Mouse (Mus musculus) lung, embryonic 16.5 days (tissue): ENCODE results near the gene Gm4969. TPM values are rescaled to one million over a fixed set of nuclear protein-coding genes. Genes with fewer than 3 reads are reported as not detected.

Experiments
- ATAC-seq: fragments of 200-750 bp; cut with Nextera tagmentation; 2 replicates; pipeline ENCODE4 v1.8.0; 2017; ENCODE audit warnings: low read depth, mild to moderate bottlenecking, moderate library complexity
- H3K27ac ChIP-seq: fragments of 300-500 bp; sonication (generic); 2 replicates; pipeline ENCODE4 v1.5.1; 2014; ENCODE audit warnings: mild to moderate bottlenecking, control low read depth, low read length
- H3K27me3 ChIP-seq: fragments of 300-500 bp; sonication (generic); 2 replicates; pipeline ENCODE4 v1.6.1; 2014; ENCODE audit warnings: low read depth, low read length, mixed read lengths; ENCODE audit not compliant: control insufficient read depth, insufficient read depth
- H3K36me3 ChIP-seq: fragments of 300-500 bp; sonication (generic); 2 replicates; pipeline ENCODE4 v1.6.1; 2014; ENCODE audit warnings: low read length; ENCODE audit not compliant: control insufficient read depth, insufficient read depth
- H3K4me1 ChIP-seq: fragments of 300-500 bp; sonication (generic); replicated peaks from 2 replicates; pipeline ENCODE4 v1.6.1; 2014; ENCODE audit warnings: low read length, mixed read lengths; ENCODE audit not compliant: control insufficient read depth, insufficient read depth
- H3K4me2 ChIP-seq: fragments of 300-500 bp; sonication (generic); 2 replicates; pipeline ENCODE4 v1.6.1; 2014; ENCODE audit warnings: low read depth, low read length, control low read depth
- H3K4me3 ChIP-seq: fragments of 300-500 bp; sonication (generic); 2 replicates; pipeline ENCODE4 v1.5.1; 2014; ENCODE audit warnings: mild to moderate bottlenecking, low read length, control low read depth
- H3K9ac ChIP-seq: fragments of 300-500 bp; sonication (generic); 2 replicates; pipeline ENCODE4 v1.6.1; 2014; ENCODE audit warnings: low read length, control low read depth
- H3K9me3 ChIP-seq: fragments of 300-500 bp; sonication (generic); 2 replicates; pipeline ENCODE4 v1.6.1; 2016; ENCODE audit warnings: low read length; ENCODE audit not compliant: control insufficient read depth
- WGBS: fragments of 180-500 bp; shearing (Covaris S2); extraction: QIAGEN DNeasy Blood & Tissue Kit; methylation state at CpG from one replicate; pipeline ENCODE4 v1.1.7; 2014; 5-methylcytosine and 5-hydroxymethylcytosine counted together
- polyA plus RNA-seq: library from polyadenylated mRNA; unstranded; fragments of >200 nt; fragmentation: Nextera tagmentation; extraction: Ambion mirVana; gene quantifications from 2 replicates; pipeline ENCODE4 v1.2.1, GENCODE M21; 2015

Gm4969 gene
- polyA plus RNA-seq: 1.9 and 2.2 TPM in 2 replicates

DNA sequence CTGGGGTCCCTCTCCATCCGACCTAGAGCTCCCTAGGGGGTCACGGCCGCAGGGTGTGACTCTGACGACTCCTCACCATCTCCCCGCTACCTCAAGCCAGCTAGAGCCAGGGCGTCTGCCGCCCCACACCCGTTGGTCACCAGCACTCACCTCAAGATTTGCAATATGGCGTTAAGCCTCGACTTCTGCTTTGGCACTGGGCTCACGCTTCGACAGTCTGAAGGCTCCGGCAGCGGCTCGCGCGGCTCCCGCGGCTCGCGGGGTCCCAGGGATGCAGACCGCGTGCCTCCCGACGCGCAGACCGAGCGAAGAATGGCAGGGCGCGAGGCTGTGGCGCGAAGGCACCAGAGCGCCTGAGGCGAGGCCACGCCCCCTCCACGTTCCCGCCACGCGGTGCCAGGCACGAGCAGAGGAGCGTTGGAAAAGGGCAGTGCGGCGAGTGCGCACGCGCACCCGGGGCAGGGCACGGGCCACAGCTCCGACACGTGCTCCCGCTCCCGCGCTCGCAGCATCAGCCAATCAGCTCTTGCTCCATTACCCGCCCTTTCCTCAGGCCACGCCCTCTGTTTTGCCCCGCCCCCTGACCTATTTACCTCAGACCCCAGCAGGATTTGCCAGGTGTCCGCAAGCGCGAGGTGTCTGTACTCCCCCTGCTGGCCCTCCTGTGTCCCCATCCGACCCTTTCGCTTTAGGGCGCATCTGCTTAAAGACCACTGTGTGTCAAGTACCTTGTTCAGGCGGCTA lies at the start of gene Gm4969:
Gene Gm4969, minus strand, starts transcription at position 341 of the 744 bp plus-strand sequence.
- Histone ChIP-seq H3K9me3 (peaks cover 11% of the 10 kb centered on the region), H3K4me1 (peaks cover 14% of the 10 kb centered on the region), H3K36me3 (no peaks in the 10 kb centered on the region), H3K9ac (no peak within 1 kb of the TSS), H3K4me2 (peak within 1 kb of the TSS; percentile 84), H3K27ac (no peak within 1 kb of the TSS), H3K4me3 (peak within 1 kb of the TSS; percentile 33), H3K27me3 (no peaks in the 10 kb centered on the region)
- peak; percentile 24; the same call in 1 of the 2 replicates for ATAC-seq
- 20% methylated on average over 63 of the region's 64 CpGs for WGBS

DNA sequence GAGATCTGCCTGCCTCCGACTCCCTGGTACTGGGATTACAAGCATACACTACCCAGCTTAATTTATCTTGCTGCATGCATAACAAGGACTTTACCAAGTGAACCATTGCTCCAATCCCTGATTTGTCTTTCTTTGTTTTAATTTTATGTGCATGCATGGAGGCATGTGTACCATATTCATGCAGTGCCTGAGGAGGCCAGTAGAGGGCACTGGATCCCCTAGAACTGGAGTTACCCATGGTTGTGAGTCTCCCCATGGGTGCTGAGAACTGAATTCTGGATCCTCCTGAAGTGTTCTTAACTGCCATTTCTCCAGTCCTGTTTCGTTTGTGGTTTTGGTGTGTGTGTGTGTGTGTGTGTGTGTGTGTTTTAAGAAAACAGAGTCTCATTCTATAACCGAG lies 48.8 kb upstream of the Gm4969 start:
- H3K4me1 ChIP-seq: peaks cover 32% of the 10 kb centered on the region

DNA sequence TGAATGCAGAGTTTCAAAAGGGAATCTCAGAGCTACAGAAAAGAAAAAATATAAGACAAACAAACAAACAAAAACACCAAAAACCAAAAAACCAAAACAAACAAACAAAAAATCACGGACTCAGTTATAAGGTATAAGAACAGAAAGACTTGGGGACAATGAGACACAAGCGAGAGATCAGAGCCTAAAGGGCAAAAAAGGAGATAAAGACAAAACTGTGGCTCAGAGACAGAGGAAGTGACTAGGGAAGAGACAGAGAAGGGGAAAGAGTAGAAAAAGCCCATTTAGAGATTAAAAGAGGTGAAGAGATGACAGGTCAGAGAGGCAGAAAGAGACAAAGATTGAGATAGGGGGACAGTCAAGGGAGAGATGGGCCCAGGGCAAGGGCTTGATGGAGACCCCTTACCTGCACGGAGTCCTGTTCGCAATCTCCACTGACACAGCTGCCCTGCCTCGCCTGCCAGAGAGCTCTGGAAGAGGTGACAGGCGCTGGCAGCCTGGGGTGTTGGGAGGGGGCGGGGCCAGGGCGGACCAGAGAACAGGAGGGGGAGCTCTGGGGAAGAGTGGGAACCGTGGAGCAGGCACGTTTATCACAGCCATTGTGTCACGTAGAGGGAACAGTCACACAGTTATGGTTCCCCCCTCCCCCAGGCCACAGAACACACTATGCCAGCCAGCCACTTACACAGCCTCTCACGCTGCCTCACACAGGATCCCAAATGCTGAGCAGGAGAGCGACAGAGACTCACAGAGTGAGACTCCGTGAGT lies 47.7 kb upstream of the Gm4969 start, which contains the start of gene Gipr:
Gene Gipr, minus strand, starts transcription at position 472 of the 768 bp plus-strand sequence.
- peak within 1 kb of the TSS; percentile 47; the same call in 1 of the 2 replicates for H3K27ac ChIP-seq
- 0 out of 2 replicates have a peak, but pooled peaks cover 4% of the 10 kb centered on the region for H3K9me3 ChIP-seq
- no peaks in the 10 kb centered on the region for H3K36me3 ChIP-seq
- peaks cover 32% of the 10 kb centered on the region for H3K4me1 ChIP-seq
- peak within 1 kb of the TSS; percentile 39; the same call in 1 of the 2 replicates for H3K9ac ChIP-seq
- peaks cover 6% of the 10 kb centered on the region; the same call in 1 of the 2 replicates for H3K27me3 ChIP-seq
- WGBS: 8% methylated on average over 14 of the region's 14 CpGs
- peak within 1 kb of the TSS; percentile 19 for H3K4me3 ChIP-seq
- peak; percentile 47 for ATAC-seq
- peak within 1 kb of the TSS; percentile 43 for H3K4me2 ChIP-seq

More for the DNA sequence above, 48.8 kb upstream of the Gm4969 start:
- Histone ChIP-seq H3K36me3 (no peaks in the 10 kb centered on the region), H3K4me3 (no peak overlapping the region), H3K27ac (no peak overlapping the region), H3K9me3 (0 out of 2 replicates have a peak, but pooled peaks cover 4% of the 10 kb centered on the region), H3K27me3 (peaks cover 6% of the 10 kb centered on the region; the same call in 1 of the 2 replicates), H3K9ac (no peak overlapping the region), H3K4me2 (no peak overlapping the region)
- 83% methylated on average over 3 of the region's 3 CpGs for WGBS
- no peak for ATAC-seq

DNA sequence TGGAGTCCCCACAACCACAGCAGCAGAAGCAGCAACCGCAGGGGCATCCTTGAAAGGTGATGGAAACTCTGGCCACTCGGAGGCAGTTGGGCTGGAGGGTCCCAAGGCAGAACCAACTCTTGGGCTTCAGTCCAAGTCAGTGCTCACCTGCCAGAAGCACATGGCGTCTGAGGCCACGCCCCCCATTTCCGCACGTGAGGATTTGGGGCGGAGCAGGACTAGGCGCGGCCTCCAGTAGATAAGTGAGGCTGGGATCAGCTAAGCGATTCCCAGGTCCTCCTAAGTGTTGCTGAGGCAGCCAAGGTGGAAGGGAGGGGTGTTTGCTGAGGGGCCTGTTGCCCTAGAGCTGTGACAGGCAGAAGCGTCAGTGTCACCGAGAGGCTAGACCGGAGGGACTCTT lies 46.8 kb upstream of the Gm4969 start:
- peak; percentile 21 for ATAC-seq
- H3K36me3 ChIP-seq: no peaks in the 10 kb centered on the region
- peaks cover 28% of the 10 kb centered on the region for H3K4me1 ChIP-seq
- H3K9me3 ChIP-seq: 0 out of 2 replicates have a peak, but pooled peaks cover 4% of the 10 kb centered on the region
- H3K9ac ChIP-seq: no peak overlapping the region
- H3K4me2 ChIP-seq: peak overlapping the region; percentile 43
- peak overlapping the region; percentile 18; the same call in 1 of the 2 replicates for H3K4me3 ChIP-seq
- WGBS: under 1% methylated on average over 13 of the region's 13 CpGs
- peaks cover 6% of the 10 kb centered on the region; the same call in 1 of the 2 replicates for H3K27me3 ChIP-seq
- no peak overlapping the region for H3K27ac ChIP-seq

DNA sequence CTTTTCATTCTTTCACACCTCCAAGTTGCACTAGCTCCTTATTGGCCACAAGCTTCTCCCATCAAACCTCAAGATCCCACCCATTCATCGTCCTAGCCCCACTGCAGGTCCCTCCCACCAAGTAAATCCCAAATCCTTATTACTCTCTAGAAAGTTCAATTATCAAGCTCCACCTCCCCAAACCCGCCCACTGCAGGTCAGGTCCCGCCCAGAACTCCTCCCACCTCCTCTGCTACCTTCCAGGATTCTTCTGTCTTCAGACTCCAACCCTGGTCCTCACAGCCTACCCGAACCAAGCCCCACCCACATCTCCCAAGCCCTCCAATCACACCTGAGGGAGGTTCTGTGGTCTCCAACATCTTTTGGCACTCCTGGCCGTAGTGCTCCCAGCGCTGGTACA lies 46.0 kb upstream of the Gm4969 start:
- 0% methylated on average over 6 of the region's 6 CpGs for WGBS
- no peak overlapping the region for H3K27ac ChIP-seq
- H3K9me3 ChIP-seq: 0 out of 2 replicates have a peak, but pooled peaks cover 4% of the 10 kb centered on the region
- H3K27me3 ChIP-seq: peaks cover 14% of the 10 kb centered on the region
- ATAC-seq: peak; percentile 53
- no peaks in the 10 kb centered on the region for H3K36me3 ChIP-seq
- H3K4me2 ChIP-seq: peak overlapping the region; percentile 43
- H3K9ac ChIP-seq: no peak overlapping the region
- H3K4me1 ChIP-seq: peaks cover 29% of the 10 kb centered on the region
- peak overlapping the region; percentile 7; the same call in 1 of the 2 replicates for H3K4me3 ChIP-seq

DNA sequence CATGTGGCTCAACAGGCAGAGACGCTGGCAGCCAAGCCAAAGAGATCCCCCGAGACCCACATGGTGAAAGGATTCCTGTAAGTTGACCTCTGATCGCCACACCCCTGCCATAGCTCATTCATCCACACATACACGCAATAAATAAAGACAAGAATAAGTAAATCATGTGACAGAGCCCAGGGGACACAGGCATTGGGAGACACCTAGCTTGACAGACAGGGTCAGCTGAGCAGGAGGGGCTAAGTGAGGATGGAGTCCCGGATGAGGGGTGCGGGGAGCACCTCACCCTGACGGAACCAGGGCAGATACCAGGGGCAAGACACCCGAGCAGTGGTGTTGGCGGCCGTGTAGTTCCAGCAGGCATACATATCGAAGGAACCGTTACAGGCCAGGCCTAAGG lies 45.6 kb upstream of the Gm4969 start:
- peaks cover 29% of the 10 kb centered on the region for H3K4me1 ChIP-seq
- no peak overlapping the region for H3K4me3 ChIP-seq
- H3K4me2 ChIP-seq: peak overlapping the region; percentile 43; the same call in 1 of the 2 replicates
- H3K9ac ChIP-seq: no peak overlapping the region
- 0 out of 2 replicates have a peak, but pooled peaks cover 4% of the 10 kb centered on the region for H3K9me3 ChIP-seq
- no peak for ATAC-seq
- H3K27ac ChIP-seq: no peak overlapping the region
- 21% methylated on average over 12 of the region's 12 CpGs for whole genome bisulfite sequencing
- peaks cover 15% of the 10 kb centered on the region for H3K27me3 ChIP-seq
- no peaks in the 10 kb centered on the region for H3K36me3 ChIP-seq

DNA sequence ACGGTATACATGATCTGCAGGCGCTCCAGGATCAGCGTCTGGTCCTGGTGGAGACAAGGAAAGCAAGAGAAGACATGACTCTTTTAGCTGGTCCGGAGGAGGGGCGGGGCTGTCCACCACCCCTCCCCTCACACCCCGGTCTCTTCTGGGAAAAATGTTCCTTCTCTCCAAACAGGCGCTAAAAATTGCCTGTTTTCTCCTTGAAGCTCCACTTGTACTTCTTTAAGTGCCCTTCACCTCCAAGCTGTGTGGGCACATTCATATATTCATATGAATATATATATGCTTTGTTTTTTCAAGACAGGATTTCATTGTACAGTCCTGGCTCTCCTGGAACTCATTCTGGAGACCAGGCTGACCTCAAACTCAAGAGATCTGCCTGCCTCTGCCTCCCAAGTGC lies 44.8 kb upstream of the Gm4969 start:
- Histone ChIP-seq H3K4me3 (no peak overlapping the region), H3K27me3 (peaks cover 15% of the 10 kb centered on the region), H3K9ac (no peak overlapping the region), H3K27ac (no peak overlapping the region), H3K36me3 (no peaks in the 10 kb centered on the region), H3K4me2 (no peak overlapping the region), H3K4me1 (peaks cover 29% of the 10 kb centered on the region), H3K9me3 (0 out of 2 replicates have a peak, but pooled peaks cover 4% of the 10 kb centered on the region)
- no peak for ATAC-seq
- WGBS: 61% methylated on average over 7 of the region's 7 CpGs

DNA sequence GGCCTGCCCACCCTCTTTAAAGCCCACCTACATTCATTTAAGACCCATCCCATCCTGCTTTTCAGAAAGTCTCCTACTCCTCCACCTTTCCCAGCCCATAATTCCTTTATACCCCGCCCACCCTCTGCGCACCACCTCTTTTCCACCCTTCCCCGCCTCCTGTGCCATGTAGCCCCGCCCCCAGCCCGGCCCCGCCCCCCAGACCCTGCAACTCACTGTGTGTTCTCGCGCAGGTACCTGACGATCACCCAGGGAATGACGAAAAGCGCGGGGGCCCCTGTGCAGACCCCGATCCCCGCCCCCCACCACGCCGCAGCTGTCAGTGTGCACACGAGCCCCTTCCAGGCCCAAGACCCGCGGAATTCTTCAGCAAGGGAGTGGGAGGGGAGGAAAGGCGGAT lies 41.9 kb upstream of the Gm4969 start:
- Histone ChIP-seq H3K36me3 (no peaks in the 10 kb centered on the region), H3K9ac (peak overlapping the region; percentile 63), H3K27me3 (peaks cover 15% of the 10 kb centered on the region), H3K4me2 (peak overlapping the region; percentile 77), H3K4me1 (peaks cover 28% of the 10 kb centered on the region), H3K27ac (no peak overlapping the region), H3K9me3 (no peaks in the 10 kb centered on the region), H3K4me3 (peak overlapping the region; percentile 46)
- ATAC-seq: peak; percentile 49
- 1% methylated on average over 20 of the region's 20 CpGs for WGBS

DNA sequence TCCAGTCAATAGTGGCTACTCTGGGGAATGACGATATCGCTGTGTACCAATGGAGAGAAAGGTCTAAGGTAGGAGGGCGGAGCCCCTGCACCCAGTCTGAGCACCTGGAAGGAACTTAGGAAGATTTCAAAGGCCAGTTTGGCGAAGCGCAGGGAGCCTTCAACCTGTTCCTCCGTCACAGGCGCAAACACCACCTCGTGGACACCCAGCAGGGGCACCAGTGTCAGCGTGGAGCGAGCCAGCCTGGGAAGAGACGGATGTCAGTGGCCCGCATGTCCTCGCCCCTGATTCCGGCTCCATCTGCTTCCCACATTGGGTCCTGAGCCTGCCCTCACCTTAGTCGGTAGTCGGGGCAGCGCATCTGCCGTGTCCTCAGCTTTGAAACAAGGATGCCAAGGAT lies 41.2 kb upstream of the Gm4969 start:
- peaks cover 21% of the 10 kb centered on the region for H3K4me1 ChIP-seq
- H3K27me3 ChIP-seq: peaks cover 11% of the 10 kb centered on the region
- peaks cover 3% of the 10 kb centered on the region for H3K36me3 ChIP-seq
- H3K4me3 ChIP-seq: peak overlapping the region; percentile 46
- no peaks in the 10 kb centered on the region for H3K9me3 ChIP-seq
- WGBS: 10% methylated on average over 18 of the region's 18 CpGs
- no peak overlapping the region for H3K27ac ChIP-seq
- no peak for ATAC-seq
- H3K4me2 ChIP-seq: peak overlapping the region; percentile 77
- H3K9ac ChIP-seq: peak overlapping the region; percentile 3; the same call in 1 of the 2 replicates
